Mouse (Mus musculus) heart, adult 2 months (tissue): Measurements from ENCODE around the gene Marveld2. TPM values are rescaled to one million over a fixed set of nuclear protein-coding genes. Genes with fewer than 3 reads are reported as not detected.

Source experiments
- DNase-seq, 2 experiments: peaks; one replicate each; pipeline ENCODE4 v3.0.0; 2021
- H3K27ac ChIP-seq: fragments of 200-600 bp; 2 replicates; pipeline ENCODE4 v1.8.1; 2022
- H3K27me3 ChIP-seq: fragments of 200-500 bp; 2 replicates; pipeline ENCODE4 v1.6.1; 2012; ENCODE audit warnings: mild to moderate bottlenecking, low read length, inconsistent platforms, mixed read lengths; ENCODE audit not compliant: control insufficient read depth, insufficient read depth
- H3K36me3 ChIP-seq: fragments of 200-500 bp; 2 replicates; pipeline ENCODE4 v1.6.1; 2012; ENCODE audit warnings: low read length, inconsistent platforms; ENCODE audit not compliant: control insufficient read depth, insufficient read depth
- H3K4me1 ChIP-seq: fragments of 200-500 bp; 2 replicates; pipeline ENCODE4 v1.6.1; 2011; ENCODE audit warnings: low read length; ENCODE audit not compliant: control insufficient read depth, insufficient read depth
- H3K4me3 ChIP-seq: fragments of 200-600 bp; 2 replicates; pipeline ENCODE4 v1.8.1; 2022
- H3K79me2 ChIP-seq: fragments of 200-500 bp; replicated peaks from 2 replicates; pipeline ENCODE4 v1.6.1; 2012; ENCODE audit warnings: mild to moderate bottlenecking, inconsistent platforms, low read length, moderate library complexity, mixed read lengths; ENCODE audit not compliant: control insufficient read depth, insufficient read depth
- H3K9ac ChIP-seq: fragments of 200-500 bp; 2 replicates; pipeline ENCODE4 v1.6.1; 2012; ENCODE audit warnings: low read depth, mild to moderate bottlenecking, control low read depth, inconsistent platforms, low read length, mixed read lengths
- CTCF ChIP-seq: fragments of 200-600 bp; IDR thresholded peaks from 2 replicates; pipeline ENCODE4 v1.8.1; 2022; ENCODE audit warnings: antibody characterized with exemption, mild to moderate bottlenecking, moderate library complexity
- EP300 ChIP-seq: fragments of 200-500 bp; IDR thresholded peaks from 2 replicates; pipeline ENCODE4 v1.6.1; 2011; ENCODE audit warnings: low read depth, low read length, control low read depth; ENCODE audit not compliant: insufficient read depth
- POLR2A ChIP-seq: fragments of 200-500 bp; IDR thresholded peaks from 2 replicates; pipeline ENCODE4 v1.6.1; 2011; ENCODE audit warnings: mild to moderate bottlenecking, low read depth, low read length, control low read depth; ENCODE audit not compliant: insufficient read depth
- WGBS: fragments of 180-500 bp; shearing (Covaris S2); methylation state at CpG from one replicate; pipeline ENCODE4 v1.1.7; 2018; 5-methylcytosine and 5-hydroxymethylcytosine counted together
- intact Hi-C: fragments of 180-260 bp; cut with DNase I; formaldehyde crosslinking; loops from one replicate; pipeline ENCODE4 v1.15.1; 2025
- polyA plus RNA-seq: library from polyadenylated mRNA; depleted of rRNA; stranded (reverse); fragments of >200 nt; gene quantifications from 2 replicates; pipeline ENCODE4 v1.2.3, GENCODE M21; 2012
- total RNA-seq, 2 experiments: library from RNA; stranded (reverse); gene quantifications; 2 replicates each; pipeline ENCODE4 v1.2.3; 2021

Marveld2 gene
- total and polyA plus RNA-seq, 3 experiments: 0.27 to 0.66 (median 0.34) TPM

GRCm38 (mm10) chr13:100594041-100594792, 22.6 kb downstream of the Marveld2 start:
- Histone ChIP-seq H3K27me3 (no peaks in the 10 kb centered on the region), H3K4me3 (no peak overlapping the region; the same call in 1 of the 2 replicates), H3K27ac (peak overlapping the region; percentile 79), H3K9ac (no peak overlapping the region; the same call in 1 of the 2 replicates), H3K36me3 (no peaks in the 10 kb centered on the region), H3K4me1 (peaks cover 3% of the 10 kb centered on the region; the same call in 1 of the 2 replicates), H3K79me2 (no peaks in the 10 kb centered on the region)
- 49% methylated on average over 12 of the region's 17 CpGs for WGBS
- intact Hi-C loops: no loop called here
- TF ChIP-seq EP300 (no peak), CTCF (peak; percentile 35), POLR2A (no peak)
- DNase-seq: peak in 1 of 2 experiments; percentile 31

- TF ChIP-seq CTCF (no peak), EP300 (no peak), POLR2A (no peak)
- no peak overlapping the region for H3K27ac ChIP-seq
- H3K9ac ChIP-seq: no peak overlapping the region
- no peaks in the 10 kb centered on the region for H3K79me2 ChIP-seq
- H3K36me3 ChIP-seq: no peaks in the 10 kb centered on the region
- intact Hi-C loops: no loop called here
- DNase-seq: no peak
- 78% methylated on average over 12 of the region's 12 CpGs for WGBS
- no peak overlapping the region for H3K4me3 ChIP-seq
- no peaks in the 10 kb centered on the region for H3K27me3 ChIP-seq
- H3K4me1 ChIP-seq: no peaks in the 10 kb centered on the region
Measured at GRCm38 (mm10) chr13:100588646-100589045, 28.1 kb downstream of the Marveld2 start.

- H3K27ac ChIP-seq: no peak overlapping the region
- 33% methylated on average over 6 of the region's 6 CpGs for WGBS
- intact Hi-C loops: loop anchor here (5.0 kb wide), 1 partner anchor 90 kb away; the partner anchor contains the start of gene Gtf2h2
- H3K36me3 ChIP-seq: no peaks in the 10 kb centered on the region
- H3K9ac ChIP-seq: no peak overlapping the region
- TF ChIP-seq POLR2A (no peak), EP300 (no peak), CTCF (no peak)
- no peaks in the 10 kb centered on the region for H3K79me2 ChIP-seq
- no peaks in the 10 kb centered on the region for H3K27me3 ChIP-seq
- H3K4me3 ChIP-seq: no peak overlapping the region
- no peak for DNase-seq
- H3K4me1 ChIP-seq: no peaks in the 10 kb centered on the region
Measured at GRCm38 (mm10) chr13:100582144-100582543, 34.6 kb downstream of the Marveld2 start.

GRCm38 (mm10) chr13:100581701-100582100, 35.1 kb downstream of the Marveld2 start:
- H3K4me3 ChIP-seq: no peak overlapping the region
- no peaks in the 10 kb centered on the region for H3K79me2 ChIP-seq
- no peak overlapping the region for H3K9ac ChIP-seq
- no peak for TF ChIP-seq EP300
- TF ChIP-seq CTCF: no peak
- TF ChIP-seq POLR2A: no peak
- no peak overlapping the region for H3K27ac ChIP-seq
- WGBS: 18% methylated on average over 3 of the region's 3 CpGs
- no peaks in the 10 kb centered on the region for H3K27me3 ChIP-seq
- DNase-seq: no peak
- no peaks in the 10 kb centered on the region for H3K4me1 ChIP-seq
- H3K36me3 ChIP-seq: no peaks in the 10 kb centered on the region
- intact Hi-C loops: loop anchor here (5.0 kb wide), 1 partner anchor 89 kb away; the partner anchor contains the start of gene Gtf2h2

DNA sequence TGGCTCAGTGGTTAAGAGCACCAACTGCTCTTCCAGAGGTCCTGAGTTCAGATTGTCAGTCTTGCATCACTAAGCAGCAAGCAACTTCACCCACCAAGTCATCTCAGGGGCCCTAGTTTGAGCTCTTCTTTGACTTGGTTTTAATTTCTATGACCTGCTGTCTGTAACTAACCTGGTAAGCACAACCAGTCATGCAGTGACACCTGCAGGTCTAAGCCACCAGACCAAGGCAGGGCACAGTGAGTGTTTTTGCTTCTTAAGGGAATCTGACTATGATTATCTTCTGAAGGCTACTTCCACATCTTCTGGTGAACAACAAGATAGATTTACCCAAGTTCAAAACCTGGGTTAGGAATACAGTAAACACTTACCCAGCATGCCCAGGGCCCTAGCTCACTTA, 36.8 kb downstream of the Marveld2 start:
- no peak overlapping the region for H3K4me3 ChIP-seq
- intact Hi-C loops: loop anchor here (5.0 kb wide), 1 partner anchor 88 kb away; the partner anchor contains the start of gene Gtf2h2
- no peak for TF ChIP-seq EP300
- TF ChIP-seq CTCF: no peak
- no peak for TF ChIP-seq POLR2A

DNA sequence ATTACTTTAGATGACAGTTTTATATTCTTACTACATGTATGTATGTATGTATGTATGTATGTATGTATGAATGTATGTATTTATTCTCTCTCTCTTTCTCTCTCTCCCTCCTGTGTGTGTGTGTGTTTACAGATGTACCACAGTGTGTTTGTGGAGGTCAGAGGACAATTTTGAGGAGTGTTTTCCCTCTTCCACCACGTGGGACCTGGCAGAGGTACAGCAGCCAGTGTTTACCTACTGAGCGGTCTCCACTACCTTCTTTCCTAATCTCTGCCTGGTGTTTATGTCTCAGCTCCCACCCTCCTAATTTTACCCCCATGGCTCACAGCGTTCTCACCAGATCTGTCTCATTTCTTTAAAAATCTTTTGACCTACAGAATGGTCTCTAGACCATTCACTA, 37.6 kb downstream of the Marveld2 start:
- no peak overlapping the region for H3K9ac ChIP-seq
- TF ChIP-seq EP300: no peak
- no peak for TF ChIP-seq POLR2A
- no peak for TF ChIP-seq CTCF
- intact Hi-C loops: no loop called here
- H3K27ac ChIP-seq: no peak overlapping the region
- H3K36me3 ChIP-seq: no peaks in the 10 kb centered on the region
- WGBS: 52% methylated on average over 3 of the region's 3 CpGs
- no peak overlapping the region for H3K4me3 ChIP-seq
- DNase-seq: no peak
- no peaks in the 10 kb centered on the region for H3K27me3 ChIP-seq
- H3K4me1 ChIP-seq: no peaks in the 10 kb centered on the region
- H3K79me2 ChIP-seq: no peaks in the 10 kb centered on the region

More for the DNA sequence above, 36.8 kb downstream of the Marveld2 start:
- no peaks in the 10 kb centered on the region for H3K4me1 ChIP-seq
- DNase-seq: no peak
- no peaks in the 10 kb centered on the region for H3K79me2 ChIP-seq
- H3K27me3 ChIP-seq: no peaks in the 10 kb centered on the region
- H3K9ac ChIP-seq: no peak overlapping the region
- no peaks in the 10 kb centered on the region for H3K36me3 ChIP-seq
- H3K27ac ChIP-seq: no peak overlapping the region
